Mouse (Mus musculus): ENCODE measurements at regions not wholly inside any gene's neighbourhood (a gene's known extent, or its start where the extent isn't known, plus 50 kb on each side); places are given as distances from the start of the nearest gene placed in this dataset.
A peak's percentile ranks its signal among the peaks of the same experiment; 100 is the strongest.

- peak in 1 of 2 experiments; percentile 51 for DNase-seq (ENCODE audit: extremely low spot score in 1 of 2, low spot score in 1 of 2)
Observed at GRCm38 (mm10) chr12:6307248-6307963, 931.9 kb upstream of the Klhl29 start.

DNA sequence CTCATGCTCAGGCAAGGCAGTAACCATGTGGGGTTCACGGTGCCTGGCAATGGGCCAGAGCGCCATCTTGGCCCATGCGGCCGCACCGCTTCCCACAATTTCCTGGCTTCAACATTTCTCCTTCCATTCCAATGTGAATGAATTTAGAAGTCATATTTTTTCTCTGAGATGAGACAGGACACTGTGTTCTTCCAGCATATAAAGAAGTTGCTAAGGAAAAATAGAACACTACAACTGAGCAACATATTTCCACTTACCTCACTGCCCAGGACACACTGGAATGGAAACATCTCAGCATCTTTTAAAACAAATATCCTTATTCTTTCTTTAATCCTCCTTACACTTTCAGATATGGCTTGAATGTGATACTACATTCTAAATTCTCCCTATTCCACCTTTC is 912.1 kb upstream of the Klhl29 start:
- no peak for DNase-seq (ENCODE audit: extremely low spot score in 1 of 2, low spot score in 1 of 2)

DNA sequence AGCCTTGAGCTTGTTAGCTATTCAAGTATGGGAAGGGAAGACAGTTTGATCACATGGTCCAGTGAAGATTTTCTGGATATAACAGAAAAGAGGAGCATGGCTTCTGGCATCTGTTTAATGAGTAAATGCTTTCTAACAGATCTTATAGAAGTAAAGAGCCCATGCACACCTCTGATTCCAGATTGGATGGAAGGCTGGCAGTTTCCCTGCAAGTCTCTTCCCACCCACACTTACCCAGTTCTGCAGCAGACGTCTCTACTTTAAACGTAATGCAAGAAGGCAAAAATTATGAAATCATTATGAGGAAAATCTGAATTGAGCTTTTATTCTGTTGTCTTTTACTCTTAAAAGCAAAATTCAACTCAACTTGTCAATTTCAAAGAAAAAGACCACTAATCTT is 888.5 kb upstream of the Klhl29 start:
- peak in 1 of 2 experiments; percentile 36 for DNase-seq (ENCODE audit: extremely low spot score in 1 of 2, low spot score in 1 of 2)
